Comparison of ENCODE assay signal across 9 mouse cellular contexts in genomic region chr9:58314682-58315360, GRCm38 (mm10). TPM values are rescaled to one million over a fixed set of nuclear protein-coding genes. Genes with fewer than 3 reads are reported as not detected.
DNase-seq lines count a peak whose midpoint lies in the region; ATAC-seq and TF ChIP-seq lines count a peak whose summit lies in the region.
"Had no signal": no experiment of that assay in that cellular context is flagged by ENCODE, and none has a peak within 500 bp of the region (broad histone marks: within the 10 kb centered on the region; RNA-seq: fewer than 3 reads in every experiment).

No protein-coding gene starts in this region.

- DNase-seq in cerebellum, adult 9-11 months, result peak; percentile 21
- DNase-seq in cerebellum, postnatal 36 days, result no peak
- peak; percentile 85 for DNase-seq in Muller cell, postnatal 12 days (ENCODE audit: inconsistent ontology term)
- peak; percentile 48 for DNase-seq in forelimb bud, embryonic 11.5 days (ENCODE audit: low read depth, low spot score)
- no peak for DNase-seq in spleen, postnatal 10 days (ENCODE audit: low spot score in 2 of 2)
- DNase-seq in frontal cortex, postnatal 25 days (ENCODE audit: low spot score in 2 of 2), result no peak

- H3K4me3 ChIP-seq in intestine, embryonic 16.5 days (ENCODE audit: low read length), result no peak overlapping the region
- no peak overlapping the region for H3K4me3 ChIP-seq in small intestine, adult 2 months (ENCODE audit: low read depth, low read length)

- peaks cover 16% of the 10 kb centered on the region for H3K27me3 ChIP-seq in intestine, embryonic 16.5 days (replicated peaks; ENCODE audit: control insufficient read depth, insufficient read depth, low read length)
- H3K27me3 ChIP-seq in small intestine, adult 2 months (ENCODE audit: control insufficient read depth, insufficient read depth, low read length), result peaks cover 16% of the 10 kb centered on the region

- TF ChIP-seq POLR2A in small intestine, adult 2 months (IDR thresholded peaks at IDR 0.05; ENCODE audit: low read depth, low read length), result no peak

- H3K27ac ChIP-seq in intestine, embryonic 16.5 days (ENCODE audit: low read length), result peak overlapping the region; percentile 65
- peak overlapping the region; percentile 41 for H3K27ac ChIP-seq in small intestine, adult 2 months (ENCODE audit: insufficient read depth, low read depth, low read length)
- H3K27ac ChIP-seq: liver, embryonic 14.5 days had no signal

- H3K9me3 ChIP-seq in intestine, embryonic 16.5 days (ENCODE audit: control insufficient read depth, low read length), result no peaks in the 10 kb centered on the region

- WGBS in intestine, embryonic 16.5 days, result 46% methylated on average over 5 of the region's 5 CpGs
- 58% methylated on average over 5 of the region's 5 CpGs for WGBS in small intestine, adult 2 months

- no peak overlapping the region for H3K4me2 ChIP-seq in intestine, embryonic 16.5 days (ENCODE audit: low read depth, low read length)

- H3K9ac ChIP-seq in intestine, embryonic 16.5 days (ENCODE audit: low read depth, low read length), result no peak overlapping the region
- H3K9ac ChIP-seq: liver, embryonic 14.5 days had no signal

- ATAC-seq in intestine, embryonic 16.5 days, result no peak

- no peak for TF ChIP-seq CTCF in small intestine, adult 2 months (IDR thresholded peaks at IDR 0.05; ENCODE audit: extremely low read depth, insufficient read length, insufficient replicate concordance, low read depth, low read length)

- H3K4me1 ChIP-seq in intestine, embryonic 16.5 days (ENCODE audit: control insufficient read depth, insufficient read depth, low read length), result peaks cover 22% of the 10 kb centered on the region
- H3K4me1 ChIP-seq in small intestine, adult 2 months (ENCODE audit: control insufficient read depth, insufficient read depth, insufficient read length, low read length), result no peaks in the 10 kb centered on the region

- no peaks in the 10 kb centered on the region for H3K36me3 ChIP-seq in intestine, embryonic 16.5 days (ENCODE audit: control insufficient read depth, insufficient read depth, low read length)
- no peaks in the 10 kb centered on the region for H3K36me3 ChIP-seq in small intestine, adult 2 months (ENCODE audit: control insufficient read depth, insufficient read depth, low read length)

RNA-seq across cellular contexts. Expression of gene Loxl1, which starts 1.8 kb away (rescaled TPM):
- polyA plus RNA-seq in intestine, embryonic 16.5 days (2015; fragmentation: Nextera tagmentation; extraction: Ambion mirVana), result 19.1 and 24.5 TPM in 2 replicates
- 15.6 and 26.7 TPM in 2 replicates for polyA plus RNA-seq in small intestine, adult 2 months (2012; rRNA removed)

RNA-seq across cellular contexts. Expression of gene Tbc1d21, which starts 55.4 kb away (rescaled TPM):
- polyA plus RNA-seq in intestine, embryonic 16.5 days (2015; fragmentation: Nextera tagmentation; extraction: Ambion mirVana), result not detected in 2 replicates
- polyA plus RNA-seq in small intestine, adult 2 months (2012; rRNA removed), result not detected in 2 replicates
- polyA plus RNA-seq: liver, embryonic 14.5 days had no signal

Comparison
In these comparisons a context has a peak if more than half of its experiments do, and no peak if none do; other contexts are left out.
1. DNase-seq: peak in cerebellum, adult 9-11 months (single experiment), Muller cell, postnatal 12 days (single experiment) and forelimb bud, embryonic 11.5 days (single experiment); none in cerebellum, postnatal 36 days (0 of 2), spleen, postnatal 10 days (0 of 2) and frontal cortex, postnatal 25 days (0 of 2).